Mouse (Mus musculus) right cerebral cortex, postnatal 10 days (tissue): ENCODE measurements at regions not wholly inside any gene's neighbourhood (a gene's known extent, or its start where the extent isn't known, plus 50 kb on each side); places are given as distances from the start of the nearest gene placed in this dataset.

Source experiments
- DNase-seq, 2 experiments: peaks; one replicate each; pipeline ENCODE4 v3.0.0; 2021; ENCODE audit warnings: low spot score in 2 of 2

DNA sequence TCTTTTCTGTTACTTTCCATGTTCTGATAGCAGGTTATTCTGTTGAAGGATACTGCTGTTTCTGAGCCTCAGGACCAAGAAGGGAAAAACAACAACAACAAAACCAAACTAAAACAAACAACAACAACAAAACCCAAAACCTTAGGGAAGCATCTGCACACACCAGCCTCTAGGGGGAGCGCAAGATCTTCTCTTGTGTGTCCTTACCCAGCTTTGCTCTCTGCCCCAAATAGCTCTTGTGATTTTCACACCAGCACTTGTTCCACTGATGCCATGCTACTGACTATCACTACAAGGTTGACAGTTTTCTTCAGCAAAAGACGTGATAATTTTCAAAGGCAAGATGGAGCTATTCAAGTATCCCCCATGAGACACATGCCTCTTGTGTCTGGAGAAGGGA, 59.8 kb upstream of the Nrg3 start:
- peak in 1 of 2 experiments; percentile 32 for DNase-seq
